Mouse (Mus musculus) midbrain, embryonic 12.5 days (tissue): ENCODE measurements at regions not wholly inside any gene's neighbourhood (a gene's known extent, or its start where the extent isn't known, plus 50 kb on each side); places are given as distances from the start of the nearest gene placed in this dataset.

ENCODE experiments used
- ATAC-seq: fragments of 200-750 bp; cut with Nextera tagmentation; 2 replicates; pipeline ENCODE4 v1.8.0; 2017; ENCODE audit warnings: low read depth, moderate TSS enrichment, moderate library complexity; ENCODE audit not compliant: low FRiP score
- H3K27ac ChIP-seq: fragments of 300-500 bp; sonication (generic); replicated peaks from 2 replicates; pipeline ENCODE4 v1.5.1; 2016; ENCODE audit warnings: mild to moderate bottlenecking
- H3K27me3 ChIP-seq: fragments of 300-500 bp; sonication (generic); 2 replicates; pipeline ENCODE4 v1.6.1; 2016; ENCODE audit warnings: mild to moderate bottlenecking
- H3K36me3 ChIP-seq: fragments of 300-500 bp; sonication (generic); 2 replicates; pipeline ENCODE4 v1.6.1; 2016
- H3K4me1 ChIP-seq: fragments of 300-500 bp; sonication (generic); 2 replicates; pipeline ENCODE4 v1.6.1; 2016
- H3K4me2 ChIP-seq: fragments of 300-500 bp; sonication (generic); replicated peaks from 2 replicates; pipeline ENCODE4 v1.6.1; 2016; ENCODE audit warnings: mild to moderate bottlenecking, moderate library complexity
- H3K4me3 ChIP-seq: fragments of 300-500 bp; sonication (generic); 2 replicates; pipeline ENCODE4 v1.5.1; 2016; ENCODE audit warnings: mild to moderate bottlenecking
- H3K9ac ChIP-seq: fragments of 300-500 bp; sonication (generic); replicated peaks from 2 replicates; pipeline ENCODE4 v1.6.1; 2016; ENCODE audit warnings: mild to moderate bottlenecking, moderate library complexity
- H3K9me3 ChIP-seq: fragments of 300-500 bp; sonication (generic); 2 replicates; pipeline ENCODE4 v1.6.1; 2016; ENCODE audit warnings: mild to moderate bottlenecking
- WGBS: fragments of 180-500 bp; shearing (Covaris S2); methylation state at CpG from one replicate; pipeline ENCODE4 v1.1.7; 2016; 5-methylcytosine and 5-hydroxymethylcytosine counted together

- Histone ChIP-seq H3K36me3 (no peaks in the 10 kb centered on the region), H3K27ac (no peak overlapping the region), H3K9me3 (no peaks in the 10 kb centered on the region), H3K9ac (no peak overlapping the region), H3K4me2 (no peak overlapping the region), H3K4me3 (no peak overlapping the region), H3K4me1 (no peaks in the 10 kb centered on the region), H3K27me3 (no peaks in the 10 kb centered on the region)
- 97% methylated on average over 2 of the region's 2 CpGs for WGBS
- 0 out of 2 replicates have a peak, but pooled peaks have one; percentile 16 for ATAC-seq
These were observed 309.1 kb upstream of the Brinp3 start for GRCm38 (mm10) chr1:146185444-146185843.

- H3K9ac ChIP-seq = no peak overlapping the region
- no peak for ATAC-seq
- no peak overlapping the region for H3K4me2 ChIP-seq
- no peaks in the 10 kb centered on the region for H3K9me3 ChIP-seq
- H3K27me3 ChIP-seq = no peaks in the 10 kb centered on the region
- 91% methylated on average over 1 of the region's 1 CpGs for WGBS
- H3K4me1 ChIP-seq = no peaks in the 10 kb centered on the region
- H3K36me3 ChIP-seq = no peaks in the 10 kb centered on the region
- H3K4me3 ChIP-seq = no peak overlapping the region
- no peak overlapping the region for H3K27ac ChIP-seq
These were observed 282.9 kb upstream of the Brinp3 start for GRCm38 (mm10) chr1:146211646-146212045.

GRCm38 (mm10) chr1:146231487-146232466 lies 262.8 kb upstream of the Brinp3 start:
- Histone ChIP-seq H3K9ac (no peak overlapping the region), H3K27ac (no peak overlapping the region), H3K4me1 (no peaks in the 10 kb centered on the region), H3K36me3 (no peaks in the 10 kb centered on the region), H3K4me3 (no peak overlapping the region), H3K4me2 (no peak overlapping the region), H3K9me3 (no peaks in the 10 kb centered on the region), H3K27me3 (no peaks in the 10 kb centered on the region)
- 88% methylated on average over 7 of the region's 7 CpGs for WGBS
- no peak for ATAC-seq

GRCm38 (mm10) chr1:146260400-146260799 lies 234.2 kb upstream of the Brinp3 start:
- ATAC-seq = no peak

GRCm38 (mm10) chr1:146299031-146299430 lies 195.5 kb upstream of the Brinp3 start:
- H3K4me1 ChIP-seq = no peaks in the 10 kb centered on the region
- no peaks in the 10 kb centered on the region for H3K9me3 ChIP-seq
- H3K4me2 ChIP-seq = no peak overlapping the region
- H3K4me3 ChIP-seq = no peak overlapping the region
- no peak for ATAC-seq
- H3K9ac ChIP-seq = no peak overlapping the region
- no peak overlapping the region for H3K27ac ChIP-seq
- WGBS = 83% methylated on average over 4 of the region's 4 CpGs
- H3K36me3 ChIP-seq = no peaks in the 10 kb centered on the region
- no peaks in the 10 kb centered on the region for H3K27me3 ChIP-seq

More at GRCm38 (mm10) chr1:146260400-146260799, 234.2 kb upstream of the Brinp3 start:
- no peaks in the 10 kb centered on the region for H3K36me3 ChIP-seq
- no peak overlapping the region for H3K4me3 ChIP-seq
- no peaks in the 10 kb centered on the region for H3K27me3 ChIP-seq
- H3K27ac ChIP-seq = no peak overlapping the region
- H3K9ac ChIP-seq = no peak overlapping the region
- H3K4me2 ChIP-seq = no peak overlapping the region
- no peaks in the 10 kb centered on the region for H3K4me1 ChIP-seq
- H3K9me3 ChIP-seq = no peaks in the 10 kb centered on the region

GRCm38 (mm10) chr1:146312547-146312946 lies 182.0 kb upstream of the Brinp3 start:
- Histone ChIP-seq H3K36me3 (no peaks in the 10 kb centered on the region), H3K27me3 (no peaks in the 10 kb centered on the region), H3K27ac (no peak overlapping the region), H3K4me2 (no peak overlapping the region), H3K9ac (no peak overlapping the region), H3K4me3 (no peak overlapping the region), H3K9me3 (no peaks in the 10 kb centered on the region), H3K4me1 (no peaks in the 10 kb centered on the region)
- ATAC-seq = no peak
- WGBS = 93% methylated on average over 4 of the region's 4 CpGs

- H3K27ac ChIP-seq = no peak overlapping the region
- 89% methylated on average over 4 of the region's 4 CpGs for WGBS
- no peak overlapping the region for H3K4me3 ChIP-seq
These were observed 178.1 kb upstream of the Brinp3 start for GRCm38 (mm10) chr1:146316172-146317158.

GRCm38 (mm10) chr1:146322026-146322425 lies 172.5 kb upstream of the Brinp3 start:
- Histone ChIP-seq H3K4me1 (no peaks in the 10 kb centered on the region), H3K4me3 (no peak overlapping the region), H3K9ac (no peak overlapping the region), H3K4me2 (no peak overlapping the region), H3K27ac (no peak overlapping the region), H3K9me3 (no peaks in the 10 kb centered on the region), H3K27me3 (no peaks in the 10 kb centered on the region), H3K36me3 (no peaks in the 10 kb centered on the region)
- no peak for ATAC-seq
- 90% methylated on average over 1 of the region's 1 CpGs for WGBS

More at GRCm38 (mm10) chr1:146316172-146317158, 178.1 kb upstream of the Brinp3 start:
- Histone ChIP-seq H3K4me2 (no peak overlapping the region), H3K27me3 (no peaks in the 10 kb centered on the region), H3K9me3 (no peaks in the 10 kb centered on the region), H3K9ac (no peak overlapping the region), H3K4me1 (no peaks in the 10 kb centered on the region), H3K36me3 (no peaks in the 10 kb centered on the region)
- ATAC-seq = no peak

- no peak for ATAC-seq
- Histone ChIP-seq H3K4me1 (no peaks in the 10 kb centered on the region), H3K9ac (no peak overlapping the region), H3K4me3 (no peak overlapping the region), H3K27me3 (no peaks in the 10 kb centered on the region), H3K27ac (no peak overlapping the region), H3K9me3 (no peaks in the 10 kb centered on the region), H3K36me3 (no peaks in the 10 kb centered on the region), H3K4me2 (no peak overlapping the region)
These were observed 171.7 kb upstream of the Brinp3 start for GRCm38 (mm10) chr1:146322862-146323261.

- no peak for ATAC-seq
- Histone ChIP-seq H3K9ac (no peak overlapping the region), H3K4me1 (no peaks in the 10 kb centered on the region), H3K4me3 (no peak overlapping the region), H3K4me2 (no peak overlapping the region), H3K27ac (no peak overlapping the region), H3K9me3 (no peaks in the 10 kb centered on the region), H3K27me3 (no peaks in the 10 kb centered on the region), H3K36me3 (no peaks in the 10 kb centered on the region)
- whole genome bisulfite sequencing = 82% methylated on average over 2 of the region's 2 CpGs
These were observed 157.5 kb upstream of the Brinp3 start for GRCm38 (mm10) chr1:146337049-146337448.

- H3K4me2 ChIP-seq = no peak overlapping the region
- H3K27ac ChIP-seq = no peak overlapping the region
- no peaks in the 10 kb centered on the region for H3K36me3 ChIP-seq
- WGBS = 86% methylated on average over 1 of the region's 1 CpGs
- H3K4me3 ChIP-seq = no peak overlapping the region
- no peaks in the 10 kb centered on the region for H3K27me3 ChIP-seq
- no peaks in the 10 kb centered on the region for H3K4me1 ChIP-seq
- H3K9me3 ChIP-seq = no peaks in the 10 kb centered on the region
- H3K9ac ChIP-seq = no peak overlapping the region
- no peak for ATAC-seq
These were observed 137.6 kb upstream of the Brinp3 start for GRCm38 (mm10) chr1:146356964-146357363.

GRCm38 (mm10) chr1:146358301-146358700 lies 136.3 kb upstream of the Brinp3 start:
- H3K36me3 ChIP-seq = no peaks in the 10 kb centered on the region
- no peak overlapping the region for H3K4me3 ChIP-seq
- ATAC-seq = no peak
- no peaks in the 10 kb centered on the region for H3K9me3 ChIP-seq
- no peak overlapping the region for H3K9ac ChIP-seq
- no peak overlapping the region for H3K27ac ChIP-seq
- no peak overlapping the region for H3K4me2 ChIP-seq
- H3K27me3 ChIP-seq = no peaks in the 10 kb centered on the region
- no peaks in the 10 kb centered on the region for H3K4me1 ChIP-seq
